Mouse (Mus musculus) G1E (cell line): ENCODE results near the gene Akt1s1. TPM values are rescaled to one million over a fixed set of nuclear protein-coding genes. Genes with fewer than 3 reads are reported as not detected.

Experiments
- ATAC-seq: 2 replicates; pipeline ENCODE4 v1.8.0; 2016; ENCODE audit warnings: mild to moderate bottlenecking; ENCODE audit not compliant: insufficient number of reproducible peaks, poor library complexity, low FRiP score, severe bottlenecking; ENCODE audit errors: extremely low read depth
- DNase-seq: peaks from one replicate; pipeline ENCODE4 v3.0.0; 2012; ENCODE audit warnings: low spot score
- H3K27me3 ChIP-seq: 2 replicates; pipeline ENCODE4 v1.6.1; 2012; ENCODE audit warnings: mild to moderate bottlenecking, low read length, inconsistent platforms; ENCODE audit not compliant: insufficient read depth
- H3K36me3 ChIP-seq: replicated peaks from 2 replicates; pipeline ENCODE3; 2012; ENCODE audit warnings: mild to moderate bottlenecking, inconsistent platforms
- H3K4me1 ChIP-seq: 2 replicates; pipeline ENCODE4 v1.6.1; 2012; ENCODE audit warnings: low read depth, low read length, inconsistent platforms, mixed read lengths; ENCODE audit not compliant: insufficient read depth
- H3K4me3 ChIP-seq: 2 replicates; pipeline ENCODE4 v1.5.1; 2012; ENCODE audit warnings: low read depth, mild to moderate bottlenecking, inconsistent platforms, low read length, moderate library complexity, mixed read lengths
- H3K9me3 ChIP-seq: replicated peaks from 2 replicates; pipeline ENCODE4 v1.6.1; 2012; ENCODE audit warnings: inconsistent platforms
- CTCF ChIP-seq: IDR thresholded peaks from 2 replicates; pipeline ENCODE4 v1.5.1; 2012; ENCODE audit warnings: low read depth, low read length, inconsistent platforms, mixed read lengths
- GATA1 ChIP-seq: IDR thresholded peaks from 2 replicates; pipeline ENCODE4 v1.6.1; 2012; ENCODE audit warnings: borderline replicate concordance, low read length, inconsistent platforms, mixed read lengths
- GATA2 ChIP-seq: IDR thresholded peaks from 2 replicates; pipeline ENCODE4 v1.6.1; 2012; ENCODE audit warnings: low read depth, low read length, inconsistent platforms, borderline replicate concordance
- POLR2AphosphoS5 ChIP-seq: IDR thresholded peaks from 2 replicates; pipeline ENCODE4 v1.6.1; 2012; ENCODE audit warnings: low read depth, low read length, inconsistent platforms; ENCODE audit not compliant: insufficient replicate concordance
- TAL1 ChIP-seq: conservative IDR thresholded peaks from 2 replicates; pipeline ENCODE4 v1.6.1; 2012; ENCODE audit warnings: low read depth, low read length, inconsistent platforms, mixed read lengths
- polyA plus RNA-seq: library from polyadenylated mRNA; stranded (reverse); fragments of >175 nt; gene quantifications from 2 replicates; pipeline ENCODE4 v1.2.3, GENCODE M21; 2012
- total RNA-seq, 2 experiments: library from RNA; stranded (forward) in 1 of 2; stranded (reverse) in 1 of 2; fragments of 200-1000 nt in 1 of 2; fragments of >200 nt in 1 of 2; fragmentation: Nextera tagmentation in 1 of 2; gene quantifications; 2 replicates each; pipeline ENCODE4 v1.2.3; 2014 to 2017

The Akt1s1 gene
- total and polyA plus RNA-seq, 3 experiments: 13.3 to 290 (median 23.7) TPM

GRCm38 (mm10) chr7:44851625-44852234 is 2.9 kb downstream of the Akt1s1 start:
- Histone ChIP-seq H3K4me3 (no peak overlapping the region; the same call in 1 of the 2 replicates), H3K4me1 (peaks cover 79% of the 10 kb centered on the region), H3K27me3 (no peaks in the 10 kb centered on the region), H3K36me3 (peaks cover 68% of the 10 kb centered on the region), H3K9me3 (peaks cover 11% of the 10 kb centered on the region)
- no peak for TF ChIP-seq CTCF
- TF ChIP-seq GATA2: no peak
- no peak for TF ChIP-seq GATA1
- no peak for TF ChIP-seq TAL1
- no peak for TF ChIP-seq POLR2AphosphoS5
- DNase-seq: no peak
- no peak for ATAC-seq

DNA sequence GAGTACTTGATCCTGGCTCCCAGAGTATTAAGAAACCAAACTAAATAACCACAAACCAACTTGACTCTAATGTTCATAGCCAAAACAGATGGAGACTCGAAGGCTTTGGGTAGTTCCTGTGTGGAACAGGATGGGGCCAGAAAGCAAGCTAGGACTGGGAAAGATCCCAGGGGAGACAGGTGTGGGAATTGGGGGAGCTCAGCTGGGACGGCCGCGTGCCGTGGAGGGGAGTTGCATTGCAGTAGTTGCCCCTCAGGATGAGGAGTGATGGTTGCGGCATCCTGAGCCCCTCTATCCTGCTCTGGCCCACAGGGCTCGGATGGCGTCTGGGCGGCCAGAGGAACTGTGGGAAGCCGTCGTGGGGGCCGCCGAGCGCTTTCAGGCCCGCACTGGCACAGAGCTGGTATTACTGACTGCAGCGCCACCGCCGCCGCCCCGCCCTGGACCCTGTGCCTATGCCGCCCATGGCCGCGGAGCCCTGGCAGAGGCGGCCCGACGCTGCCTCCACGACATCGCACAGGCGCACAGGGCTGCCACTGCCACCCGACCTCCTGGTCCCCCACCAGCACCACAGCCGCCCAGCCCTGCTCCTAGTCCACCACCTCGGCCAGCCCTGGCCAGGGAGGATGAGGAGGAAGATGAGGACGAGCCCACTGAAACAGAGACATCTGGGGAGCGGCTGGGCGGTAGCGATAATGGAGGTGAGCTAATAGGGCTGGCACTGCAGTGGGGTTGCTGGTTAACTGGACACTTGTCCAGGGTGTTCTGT is 3.7 kb downstream of the Akt1s1 start:
- no peak for DNase-seq
- TF ChIP-seq GATA1 (no peak), CTCF (no peak), POLR2AphosphoS5 (no peak), TAL1 (no peak), GATA2 (no peak)
- H3K4me1 ChIP-seq: peaks cover 80% of the 10 kb centered on the region
- peak overlapping the region; percentile 20; the same call in 1 of the 2 replicates for H3K4me3 ChIP-seq
- peaks cover 63% of the 10 kb centered on the region for H3K36me3 ChIP-seq
- H3K9me3 ChIP-seq: peaks cover 11% of the 10 kb centered on the region
- ATAC-seq: no peak
- no peaks in the 10 kb centered on the region for H3K27me3 ChIP-seq

DNA sequence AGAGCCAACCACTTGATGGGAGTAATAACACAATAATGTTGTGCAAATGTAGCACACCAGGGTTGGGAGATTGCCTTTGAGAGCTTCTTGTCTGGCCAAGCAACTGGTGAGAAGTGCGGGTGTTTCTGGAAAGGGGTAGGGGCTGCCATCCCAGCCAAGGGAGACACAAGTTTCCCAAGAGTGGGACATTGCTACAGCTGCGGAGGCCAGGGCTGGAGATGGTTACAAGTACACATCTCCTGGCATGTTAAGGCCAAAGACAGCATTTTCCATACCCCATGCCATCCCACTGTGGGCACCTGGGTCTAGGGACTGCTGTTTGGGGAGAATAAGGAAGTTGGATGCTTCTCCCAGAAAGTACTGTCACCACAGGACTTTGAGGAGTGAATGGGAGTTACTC is 4.3 kb downstream of the Akt1s1 start:
- Histone ChIP-seq H3K4me1 (peaks cover 79% of the 10 kb centered on the region), H3K36me3 (peaks cover 57% of the 10 kb centered on the region), H3K4me3 (no peak overlapping the region), H3K9me3 (peaks cover 11% of the 10 kb centered on the region), H3K27me3 (no peaks in the 10 kb centered on the region)
- DNase-seq (no peak), ATAC-seq (no peak)
- TF ChIP-seq CTCF (no peak), POLR2AphosphoS5 (no peak), GATA1 (no peak), GATA2 (no peak), TAL1 (no peak)

DNA sequence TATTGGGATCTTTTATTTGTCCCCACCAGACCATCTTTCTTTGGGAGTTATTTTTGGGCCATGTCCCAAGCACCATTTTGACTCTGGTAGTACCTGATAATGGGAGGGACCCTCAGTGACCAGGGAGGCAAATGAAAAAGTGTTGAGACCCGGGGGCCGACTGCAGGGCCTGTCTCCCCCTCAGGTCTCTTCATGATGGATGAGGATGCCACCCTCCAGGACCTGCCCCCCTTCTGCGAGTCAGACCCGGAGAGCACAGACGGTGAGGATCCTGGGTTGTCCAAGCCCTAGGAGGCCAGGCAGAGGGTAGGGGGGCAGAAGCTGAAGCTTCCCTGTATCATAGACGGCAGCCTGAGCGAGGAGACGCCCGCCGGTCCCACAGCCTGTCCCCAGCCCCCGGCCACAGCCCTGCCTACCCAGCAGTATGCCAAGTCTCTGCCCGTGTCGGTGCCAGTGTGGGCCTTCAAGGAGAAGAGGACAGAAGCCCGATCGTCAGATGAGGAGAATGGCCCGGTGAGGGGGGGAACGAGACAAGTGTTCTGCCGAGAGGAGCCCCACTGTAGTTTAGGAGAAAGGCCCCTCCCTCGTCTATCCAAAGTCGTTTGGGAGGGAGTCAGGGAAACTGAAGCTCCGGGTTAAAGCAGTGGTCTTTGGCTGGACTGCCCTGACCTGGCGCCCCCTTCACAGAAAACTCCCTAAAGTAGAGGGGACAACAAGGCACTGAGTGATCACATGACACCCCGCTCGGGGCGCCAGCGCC is 5.0 kb downstream of the Akt1s1 start:
- Histone ChIP-seq H3K27me3 (no peaks in the 10 kb centered on the region), H3K4me1 (peaks cover 82% of the 10 kb centered on the region), H3K9me3 (peaks cover 11% of the 10 kb centered on the region), H3K36me3 (peaks cover 63% of the 10 kb centered on the region), H3K4me3 (peak overlapping the region; percentile 62; the same call in 1 of the 2 replicates)
- TF ChIP-seq CTCF: no peak
- no peak for TF ChIP-seq POLR2AphosphoS5
- TF ChIP-seq TAL1: no peak
- TF ChIP-seq GATA2: no peak
- no peak for TF ChIP-seq GATA1
- DNase-seq (no peak), ATAC-seq (no peak)

- no peak for ATAC-seq
These were observed 5.7 kb downstream of the Akt1s1 start for GRCm38 (mm10) chr7:44854356-44855031.

More at GRCm38 (mm10) chr7:44854356-44855031, 5.7 kb downstream of the Akt1s1 start:
- Histone ChIP-seq H3K27me3 (no peaks in the 10 kb centered on the region), H3K4me3 (peak overlapping the region; percentile 62; the same call in 1 of the 2 replicates), H3K9me3 (peaks cover 11% of the 10 kb centered on the region), H3K4me1 (peaks cover 86% of the 10 kb centered on the region), H3K36me3 (peaks cover 69% of the 10 kb centered on the region)
- DNase-seq: no peak
- TF ChIP-seq TAL1 (no peak), CTCF (no peak), POLR2AphosphoS5 (no peak), GATA2 (no peak), GATA1 (no peak)
